Mouse (Mus musculus): ENCODE results near the gene Vmn2r95. TPM values are rescaled to one million over a fixed set of nuclear protein-coding genes. Genes with fewer than 3 reads are reported as not detected.

Vmn2r95 gene
- total RNA-seq (2023) = not detected

DNA sequence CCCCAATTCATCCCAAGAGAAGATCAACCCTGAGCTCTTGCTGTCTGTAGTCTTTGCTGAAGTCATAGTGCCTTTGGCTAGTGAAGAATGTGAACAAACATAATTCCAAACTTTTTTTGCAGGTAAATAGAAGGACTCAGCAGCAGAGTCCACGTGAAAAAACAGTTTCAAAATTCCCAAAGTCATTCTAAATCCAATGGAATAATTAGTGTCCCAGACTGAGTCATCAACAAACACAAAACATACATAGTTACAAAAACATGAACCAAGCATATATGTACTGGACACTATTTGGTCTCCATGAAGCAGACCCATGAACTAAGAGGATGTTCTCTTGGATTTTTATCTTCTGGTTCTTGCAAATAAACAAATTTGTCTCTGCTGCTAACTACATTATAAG lies at the start of gene Vmn2r95:
Vmn2r95 (plus strand) TSS at position 301 of the 400 bp plus-strand sequence.

Other genes with a start within 250 kb of the Vmn2r95 start
- gene Vmn2r94, start 146.3 kb upstream of the Vmn2r95 start, total RNA-seq (2023) = not detected
- gene Vmn2r93, start 126.0 kb upstream of the Vmn2r95 start, total RNA-seq (2023) = not detected
- 1 to 10 TPM; 1.8 to 4.1 TPM for gene Vmn2r96, start 149.1 kb downstream of the Vmn2r95 start, total RNA-seq (2023)